Mouse (Mus musculus) embryonic stem cell, embryonic (primary cell): ENCODE data around the gene Camkk2.

Experiments used
- CTCF ChIA-PET, 4 experiments: fragments of 300-600 bp in 2 of 4; fragments of 350-600 bp in 2 of 4; sonication (Branson Sonifier 250); formaldehyde crosslinking; loops; one replicate each; lab custom pipeline; 2022; ENCODE audit warnings: inconsistent platforms in 2 of 4; lab: Charles Lee
- POLR2A ChIA-PET, 4 experiments: fragments of 300-600 bp in 2 of 4; fragments of 350-600 bp in 2 of 4; sonication (Branson Sonifier 250); formaldehyde crosslinking; loops; one replicate each; lab custom pipeline; 2022; ENCODE audit warnings: antibody characterized with exemption in 4 of 4, inconsistent platforms in 1 of 4; lab: Charles Lee

Camkk2 gene

DNA sequence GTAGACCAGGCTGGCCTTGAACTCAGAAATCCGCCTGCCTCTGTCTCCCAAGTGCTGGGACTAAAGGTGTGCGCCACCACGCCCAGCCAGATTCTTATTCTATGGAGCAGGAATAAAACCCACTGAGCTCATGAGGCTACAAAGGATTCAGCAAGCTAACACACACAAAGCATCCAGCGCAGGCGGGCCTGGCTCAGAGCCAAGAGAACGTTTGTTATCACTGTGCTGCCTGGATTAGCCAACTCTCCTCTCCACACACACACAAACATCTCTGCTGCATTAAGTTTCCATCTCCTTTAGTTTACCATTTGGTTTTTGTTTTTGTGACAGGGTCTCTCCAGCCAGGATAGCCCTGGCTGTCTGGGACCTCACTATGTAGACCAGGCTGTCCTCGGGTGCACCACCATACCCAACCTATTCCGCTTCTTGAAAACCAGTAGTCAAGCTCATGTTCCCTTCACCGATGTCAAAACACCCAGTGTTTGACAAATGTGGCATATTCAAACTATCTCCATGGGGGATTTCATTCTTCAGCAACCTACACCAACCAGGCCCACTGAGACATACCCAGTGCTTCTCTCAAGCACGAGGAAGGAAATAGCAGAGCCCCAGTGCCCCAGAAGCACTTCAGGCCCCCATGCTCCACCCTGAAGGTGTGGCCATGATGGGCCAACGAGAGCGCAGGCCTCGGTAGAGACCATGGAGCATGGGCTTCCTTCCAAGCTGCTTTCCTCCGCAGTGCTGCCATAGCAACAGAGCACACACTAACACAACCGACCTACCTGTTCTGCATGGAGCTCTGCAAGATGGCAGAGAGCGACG is 19.6 kb upstream of the Camkk2 start:
- CTCF ChIA-PET, result interaction anchor here in 2 of 4 experiments (0.7 to 4.9 kb wide), 4 partner anchors 13 to 455 kb away, joined by 3 to 31 read pairs (median 10); no protein-coding TSS in a partner anchor
- POLR2A ChIA-PET, result interaction anchor here (0.7 to 17.9 kb wide), 17 partner anchors 8 to 96 kb away, joined by 3 to 296 read pairs (median 4); partner anchors contain the start of gene Anapc5 (in 2 of the 4)

DNA sequence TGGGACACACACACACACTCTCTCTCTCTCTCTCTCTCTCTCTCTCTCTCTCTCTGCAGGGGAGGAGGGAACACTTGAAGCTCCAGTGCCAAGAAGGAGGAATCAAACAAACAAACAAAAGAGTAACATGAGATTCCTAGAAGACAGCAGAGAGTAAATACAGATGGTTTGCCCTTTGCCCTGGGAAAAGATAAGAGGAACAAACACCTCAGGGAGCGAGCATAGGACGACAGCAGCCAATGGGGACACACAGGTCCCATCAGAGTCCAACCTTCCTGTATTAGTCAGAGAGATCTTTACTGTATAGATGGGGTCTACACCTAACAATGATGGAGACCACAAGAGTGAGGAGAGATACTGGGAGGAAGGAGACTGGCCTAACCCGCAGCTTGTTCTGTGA is 18.7 kb upstream of the Camkk2 start:
- CTCF ChIA-PET, result interaction anchor here in 2 of 4 experiments (0.6 to 4.0 kb wide), 6 partner anchors 14 to 454 kb away, joined by 3 to 17 read pairs (median 3); no protein-coding TSS in a partner anchor
- POLR2A ChIA-PET, result interaction anchor here in 2 of 4 experiments (1.5 to 17.9 kb wide), 6 partner anchors 9 to 96 kb away, joined by 3 to 296 read pairs (median 12); partner anchors contain the start of gene Anapc5 (in 2 of the 2)

DNA sequence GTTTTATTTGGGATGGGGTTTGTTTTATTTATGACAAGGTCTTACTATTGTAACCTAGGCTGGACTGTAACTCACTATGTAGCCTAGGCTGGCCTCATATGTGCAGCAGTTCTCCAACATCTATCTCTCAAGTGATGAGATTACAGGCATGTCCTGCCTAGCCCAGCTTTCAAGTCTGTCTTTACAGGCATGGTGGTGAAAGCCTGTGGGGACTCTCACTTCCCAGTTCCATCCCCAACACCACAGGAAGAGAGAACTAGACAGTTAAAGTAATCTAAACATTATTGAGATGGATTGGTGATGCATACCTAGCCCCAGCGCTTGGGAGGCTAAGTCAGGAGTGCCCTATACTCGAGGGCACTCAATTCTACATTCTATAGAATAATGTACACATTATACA is 9.5 kb upstream of the Camkk2 start:
- CTCF ChIA-PET, result no interaction called here
- POLR2A ChIA-PET, result interaction anchor here in 1 of 4 experiments (0.8 to 1.9 kb wide), 2 partner anchors 12 to 32 kb away, joined by 4 to 6 read pairs; partner anchors contain the start of gene Anapc5

DNA sequence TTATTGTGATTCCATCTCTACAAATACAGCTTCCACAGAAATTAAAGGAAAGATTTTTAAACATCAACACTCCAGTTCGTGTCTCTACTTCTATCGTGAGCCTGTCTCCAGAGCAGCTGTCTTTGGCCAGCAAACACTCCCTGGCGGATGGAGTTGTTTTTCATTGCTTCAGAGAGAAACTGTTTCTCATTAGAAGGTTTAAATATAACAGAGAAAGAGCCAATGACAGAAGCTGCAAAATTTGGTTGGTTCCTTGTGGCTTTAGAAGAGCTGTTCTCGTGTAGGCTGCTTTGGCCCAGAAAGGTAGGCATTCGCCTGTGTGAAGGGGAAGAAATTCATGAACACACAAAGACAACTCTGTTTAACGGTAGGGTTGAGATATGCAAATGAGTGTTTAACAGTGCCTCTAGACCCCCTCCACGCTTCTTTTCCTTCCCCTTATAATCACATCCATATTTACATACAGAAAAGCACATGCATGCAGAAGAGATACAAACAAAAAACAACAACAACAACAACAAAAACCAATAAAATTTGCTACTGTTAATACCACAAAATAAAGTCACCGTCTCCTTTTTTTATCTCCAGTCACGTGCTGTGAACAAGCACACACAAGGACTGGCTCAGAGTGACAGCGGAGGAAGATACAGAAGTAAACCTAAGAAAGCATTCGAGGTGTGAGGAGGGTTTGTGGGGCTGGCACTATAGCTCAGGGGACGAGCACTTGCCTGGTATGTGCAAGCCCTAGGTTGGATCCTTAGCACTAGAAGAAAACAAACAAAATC is 7.0 kb upstream of the Camkk2 start:
- CTCF ChIA-PET, result no interaction called here
- POLR2A ChIA-PET, result interaction anchor here (0.5 to 1.8 kb wide), 10 partner anchors 8 to 301 kb away, joined by 3 to 6 read pairs (median 3); no protein-coding TSS in a partner anchor

DNA sequence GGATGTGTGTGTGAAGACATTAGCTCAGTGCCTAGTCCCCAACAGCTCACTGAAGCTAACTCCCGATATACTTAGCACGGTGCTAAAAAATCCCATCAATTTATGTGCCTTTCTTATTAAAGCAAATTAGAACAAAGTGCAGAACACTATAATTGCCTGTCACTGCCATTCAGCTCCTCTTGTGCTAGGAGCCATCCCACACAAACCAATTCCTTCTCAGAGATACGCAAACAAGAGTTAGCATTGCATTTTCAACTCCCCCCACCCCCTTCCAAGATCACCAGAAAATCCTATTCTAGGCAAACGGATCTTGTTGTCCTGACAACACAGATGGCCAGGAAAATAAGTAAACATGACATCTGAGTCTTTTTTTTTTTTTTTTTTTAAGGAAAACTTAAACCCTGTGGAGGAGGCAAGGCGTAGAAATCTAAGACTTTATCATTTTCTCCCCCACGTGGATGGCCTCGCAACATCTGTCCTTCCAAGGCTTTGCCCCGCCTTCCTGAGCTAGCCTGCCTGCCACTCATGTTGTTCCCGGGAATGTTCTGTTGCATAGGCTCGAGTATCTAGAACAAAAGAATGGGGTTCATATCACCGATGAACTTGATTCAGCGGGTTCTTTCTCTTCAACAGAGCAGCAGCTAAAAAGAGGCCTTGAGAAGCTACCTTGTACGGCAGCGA is 4.7 kb upstream of the Camkk2 start:
- ChIA-PET CTCF (interaction anchor here in 3 of 4 experiments (0.7 to 1.6 kb wide), 5 partner anchors 20 to 51 kb away, joined by 3 to 9 read pairs (median 5); no protein-coding TSS in a partner anchor), POLR2A (interaction anchor here (0.6 to 2.0 kb wide), 29 partner anchors 8 to 363 kb away, joined by 3 to 10 read pairs (median 4); partner anchors contain the start of gene Orai1 (in 1 of the 4))

DNA sequence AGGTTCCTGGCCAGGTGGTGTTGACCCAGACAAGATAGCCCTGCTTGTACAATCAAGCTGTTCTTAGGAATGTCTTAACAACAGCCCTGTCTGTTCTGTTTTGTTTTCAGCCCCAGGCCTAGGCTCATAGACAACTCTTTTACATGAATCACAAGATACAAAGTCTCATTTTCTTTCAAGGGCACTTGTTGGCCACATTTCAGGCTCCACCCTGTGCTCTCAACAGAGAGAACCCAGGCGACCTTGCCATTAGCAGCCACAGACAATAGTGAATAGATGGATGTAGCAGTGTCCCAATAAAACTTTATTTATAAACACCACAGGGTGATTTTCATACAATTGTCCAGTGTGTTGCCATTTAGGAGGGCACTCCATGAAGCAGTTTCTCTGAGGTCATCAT is 2.9 kb upstream of the Camkk2 start:
- POLR2A ChIA-PET, result interaction anchor here in 2 of 4 experiments (0.6 to 2.0 kb wide), 8 partner anchors 9 to 75 kb away, joined by 3 to 10 read pairs (median 4); partner anchors contain the start of gene P2rx4 (in 1 of the 2)
- CTCF ChIA-PET, result no interaction called here

DNA sequence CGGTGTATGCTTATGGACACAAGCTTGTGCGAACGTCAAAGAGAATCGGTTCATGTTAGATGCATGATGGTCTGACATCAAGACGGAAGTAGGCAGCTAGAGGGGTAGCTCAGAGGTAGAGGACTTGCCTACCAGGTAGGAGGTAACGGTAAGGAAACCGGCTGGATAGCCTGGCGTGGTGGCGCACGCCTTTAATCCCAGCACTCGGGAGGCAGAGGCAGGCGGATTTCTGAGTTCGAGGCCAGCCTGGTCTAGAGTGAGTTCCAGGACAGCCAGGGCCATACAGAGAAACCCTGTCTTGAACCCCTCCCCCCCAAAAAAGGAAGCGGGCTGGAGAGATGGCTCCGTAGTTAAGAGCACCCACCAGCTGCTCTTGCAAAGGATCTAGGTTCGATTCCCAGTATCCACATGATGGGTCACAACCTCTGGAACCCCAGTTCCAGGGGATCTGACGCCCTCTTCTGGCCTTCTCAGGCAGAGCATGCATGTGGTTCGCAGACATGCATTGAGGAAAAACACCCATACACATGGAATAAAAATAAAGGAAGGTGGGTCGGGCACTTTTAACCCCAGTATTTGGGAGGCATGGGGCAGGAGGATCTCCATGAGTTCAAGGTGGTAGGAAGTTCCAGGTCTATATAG is 1.7 kb upstream of the Camkk2 start:
- CTCF ChIA-PET, result interaction anchor here (0.5 to 1.1 kb wide), 11 partner anchors 15 to 367 kb away, joined by 3 to 4 read pairs (median 3); no protein-coding TSS in a partner anchor
- POLR2A ChIA-PET, result interaction anchor here in 3 of 4 experiments (0.5 to 1.7 kb wide), 11 partner anchors 9 to 257 kb away, joined by 3 to 9 read pairs (median 3); no protein-coding TSS in a partner anchor

DNA sequence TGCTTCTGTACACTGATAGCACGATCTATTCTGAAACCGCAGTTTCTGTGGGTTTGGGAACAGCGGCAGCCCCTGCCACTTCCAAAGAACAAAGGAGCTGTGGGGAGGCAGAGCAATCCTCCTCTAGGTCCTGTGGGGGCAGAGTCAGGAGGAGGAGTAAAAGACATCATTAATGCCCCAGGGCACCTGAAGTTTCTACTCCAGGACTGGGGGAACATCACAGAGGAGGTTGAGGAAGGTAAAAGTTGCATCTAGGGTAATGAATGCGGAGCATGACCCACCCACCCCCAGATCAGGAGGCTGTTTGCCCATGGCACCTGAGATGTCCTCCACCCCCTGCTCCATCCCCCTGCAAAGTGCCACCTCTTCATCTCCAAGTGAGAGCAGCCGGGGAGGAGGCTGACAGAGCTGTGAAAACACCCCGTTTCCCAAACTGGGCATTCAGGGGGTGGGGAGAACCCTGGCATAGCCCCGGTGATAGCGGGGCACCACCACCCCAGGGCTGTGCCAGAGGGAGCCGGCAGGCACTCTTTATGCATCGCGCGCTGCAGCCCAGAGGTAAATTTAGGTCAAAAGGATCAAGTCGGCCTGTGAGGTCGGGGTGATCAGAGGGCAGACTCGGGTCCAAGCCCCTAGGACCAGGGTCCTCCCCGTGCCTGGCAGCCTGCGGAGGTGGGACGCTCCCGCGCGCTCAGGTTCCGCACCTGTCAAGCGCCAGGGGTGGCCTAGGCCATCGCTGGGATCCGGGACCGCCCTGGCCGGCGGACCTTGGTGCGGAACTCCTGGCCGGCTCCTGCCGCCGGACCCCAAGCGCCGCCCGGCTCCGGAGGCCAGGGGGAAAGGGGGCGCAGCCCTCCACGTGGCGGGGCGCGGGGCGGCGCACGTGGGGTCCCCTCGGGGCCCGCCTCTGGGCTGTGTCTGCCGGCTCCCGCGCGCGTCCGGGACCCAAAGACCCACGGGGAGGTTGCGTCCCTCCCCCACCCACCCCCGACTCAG is 680 bp downstream of the Camkk2 start:
- ChIA-PET POLR2A (interaction anchor here in 3 of 4 experiments (0.6 to 1.9 kb wide), 7 partner anchors 8 to 842 kb away, joined by 3 to 6 read pairs (median 4); partner anchors contain the start of gene Anapc5 (in 1 of the 3)), CTCF (interaction anchor here in 1 of 4 experiments (1.0 kb wide), 1 partner anchor 14 kb away, joined by 4 read pairs; no protein-coding TSS in a partner anchor)

DNA sequence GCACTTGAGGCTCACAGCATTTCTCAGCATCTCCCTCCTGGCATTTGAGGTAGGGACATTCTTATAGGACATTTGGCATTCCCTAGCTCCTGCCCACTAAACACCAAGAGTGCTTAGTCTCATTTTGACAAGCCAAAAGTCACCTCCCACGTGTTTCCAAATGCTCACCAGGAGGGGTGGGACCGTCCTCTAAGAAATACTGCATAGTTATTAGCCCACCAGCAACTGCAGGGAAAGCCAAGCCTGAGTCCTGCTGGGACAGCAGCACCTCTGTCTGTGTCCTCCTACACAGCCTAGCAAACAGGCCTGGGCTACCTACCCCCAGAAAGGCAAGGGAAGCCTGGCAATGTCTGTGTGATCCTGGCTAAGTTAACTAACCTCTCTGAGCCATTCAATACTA is 1.9 kb downstream of the Camkk2 start:
- ChIA-PET CTCF (no interaction called here), POLR2A (interaction anchor here in 3 of 4 experiments (0.7 to 1.9 kb wide), 4 partner anchors 8 to 99 kb away, joined by 3 to 6 read pairs (median 4); partner anchors contain the start of gene Anapc5 (in 1 of the 3))

DNA sequence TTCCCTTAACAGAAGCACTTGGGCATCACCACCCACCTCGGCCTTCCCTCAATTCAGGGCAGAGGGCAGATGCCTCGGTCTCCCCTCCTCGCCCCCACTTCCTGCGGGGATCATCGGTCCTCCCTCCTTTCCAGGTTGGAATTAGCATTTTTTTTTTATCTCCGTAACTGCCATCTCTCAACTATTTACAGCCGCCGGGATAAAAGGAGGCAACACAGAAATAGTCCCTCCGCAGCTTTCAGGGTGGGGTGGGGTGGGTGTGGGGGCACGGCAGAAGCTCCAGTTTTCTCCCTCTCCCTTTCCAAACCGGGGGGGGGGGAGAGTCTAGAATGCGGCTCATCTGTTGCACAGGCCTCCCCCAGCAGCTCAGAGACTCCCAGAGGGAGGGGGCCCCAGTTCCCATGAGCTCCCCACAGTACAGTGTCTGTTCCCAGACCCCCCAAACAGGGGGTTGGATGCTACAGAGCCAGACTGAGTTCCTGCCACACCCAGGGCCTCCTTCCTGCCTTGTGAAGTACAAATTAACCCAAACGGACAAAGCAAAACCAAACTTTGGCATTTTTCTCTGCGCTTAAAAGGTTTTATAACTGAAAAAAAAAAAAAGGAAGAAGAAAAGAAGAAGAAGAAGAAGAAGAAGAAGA is 3.4 kb downstream of the Camkk2 start:
- POLR2A ChIA-PET, result interaction anchor here in 1 of 4 experiments (0.6 to 1.0 kb wide), 6 partner anchors 9 to 628 kb away, joined by 3 to 6 read pairs (median 4); no protein-coding TSS in a partner anchor
- CTCF ChIA-PET, result interaction anchor here in 2 of 4 experiments (0.5 to 0.6 kb wide), 3 partner anchors 12 to 231 kb away, joined by 3 to 6 read pairs (median 4); no protein-coding TSS in a partner anchor

DNA sequence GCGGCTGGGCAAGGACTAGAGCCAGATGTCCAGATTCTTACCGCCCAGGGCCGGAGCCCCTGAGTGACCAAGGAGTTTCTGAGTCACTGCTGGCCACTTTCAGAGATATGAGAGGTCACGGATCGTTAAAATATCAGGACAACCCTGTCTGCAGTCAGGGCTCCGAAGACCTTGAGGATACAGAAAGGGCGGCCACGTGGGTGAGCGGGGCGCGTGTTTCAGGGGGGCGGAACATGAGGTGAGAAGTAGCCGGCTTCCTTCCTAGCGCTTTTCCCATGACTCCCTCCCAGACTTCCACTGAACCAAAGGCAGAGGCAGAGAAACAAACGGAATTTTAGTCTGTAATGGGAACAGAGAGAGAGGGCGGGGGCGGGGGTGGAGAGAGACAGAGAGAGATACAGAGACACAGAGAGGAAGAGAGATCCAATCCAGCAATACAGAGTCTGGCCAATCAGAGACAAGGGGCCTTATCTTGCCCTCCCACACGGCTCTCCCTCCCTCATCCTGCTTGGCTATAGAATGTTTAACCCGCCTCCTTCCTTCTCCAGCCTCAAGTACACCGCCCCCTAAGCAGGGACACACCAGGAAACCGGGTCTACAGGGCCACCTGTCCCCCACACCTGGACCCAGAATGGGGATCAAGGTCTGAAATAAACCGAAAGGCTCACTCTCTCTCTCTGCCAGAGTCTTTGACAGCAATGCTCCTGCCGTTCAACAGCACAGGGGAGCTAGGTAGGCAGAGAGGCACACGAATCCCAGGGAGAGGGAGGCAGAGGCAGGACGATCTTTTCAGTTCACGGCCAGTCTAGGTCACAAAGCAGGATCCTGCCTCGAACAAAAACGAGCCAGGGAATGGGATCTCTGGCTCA is 4.2 kb downstream of the Camkk2 start:
- CTCF ChIA-PET, result interaction anchor here in 2 of 4 experiments (0.5 to 0.6 kb wide), 4 partner anchors 11 to 231 kb away, joined by 3 to 6 read pairs (median 4); no protein-coding TSS in a partner anchor
- POLR2A ChIA-PET, result interaction anchor here in 1 of 4 experiments (0.6 to 1.0 kb wide), 6 partner anchors 10 to 627 kb away, joined by 3 to 6 read pairs (median 4); no protein-coding TSS in a partner anchor

DNA sequence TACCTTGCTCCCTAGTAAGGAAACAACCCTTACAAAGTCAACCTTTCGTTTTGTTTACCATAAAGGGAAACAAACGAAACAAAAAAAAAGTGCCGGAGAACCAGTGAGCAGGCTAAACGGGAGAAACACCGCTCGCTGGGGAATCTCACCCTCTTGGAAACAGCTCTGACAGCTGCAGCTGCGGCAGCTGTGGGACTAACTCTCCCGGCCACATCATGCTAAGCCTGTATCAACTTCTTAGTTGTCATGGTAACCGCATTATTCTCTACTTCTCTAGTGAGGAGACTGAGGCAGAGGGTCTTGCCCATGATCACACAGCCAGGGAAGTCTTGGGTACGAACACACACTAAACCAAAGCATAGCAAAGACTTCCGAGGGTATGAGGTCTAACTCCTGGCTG is 5.5 kb downstream of the Camkk2 start:
- POLR2A ChIA-PET, result interaction anchor here in 3 of 4 experiments (0.6 to 1.2 kb wide), 4 partner anchors 9 to 976 kb away, joined by 3 to 4 read pairs (median 3); partner anchors contain the start of genes Kntc1 (in 1 of the 3) and Rsrc2 (in 1 of the 3)
- CTCF ChIA-PET, result interaction anchor here in 1 of 4 experiments (0.6 kb wide), 1 partner anchor 291 kb away, joined by 5 read pairs; no protein-coding TSS in a partner anchor

DNA sequence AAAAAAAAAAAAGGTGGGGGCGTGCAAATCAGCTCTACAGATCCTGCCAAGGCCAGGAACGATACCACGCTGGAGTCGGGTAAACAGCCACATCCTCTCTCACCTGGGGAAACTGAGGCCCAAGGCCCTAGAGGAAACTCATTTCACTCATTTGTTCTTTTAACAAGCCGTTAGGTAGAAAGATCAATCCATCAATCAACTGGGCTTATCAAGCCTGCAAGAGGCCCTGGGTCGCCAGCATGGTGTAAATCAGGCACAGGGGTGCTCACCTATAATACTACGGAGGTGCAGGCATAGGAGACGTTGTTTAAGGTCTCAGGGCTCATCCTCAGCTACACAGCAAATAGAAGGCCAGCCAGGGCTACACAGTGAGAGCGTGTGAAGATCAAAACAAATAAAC is 7.8 kb downstream of the Camkk2 start:
- CTCF ChIA-PET, result interaction anchor here in 3 of 4 experiments (0.6 to 1.7 kb wide), 8 partner anchors 7 to 356 kb away, joined by 3 to 8 read pairs (median 4); no protein-coding TSS in a partner anchor
- POLR2A ChIA-PET, result interaction anchor here (0.6 to 3.9 kb wide), 19 partner anchors 9 to 1662 kb away, joined by 3 to 16 read pairs (median 4); partner anchors contain the start of genes P2rx4 (in 1 of the 4) and Rnf34 (in 1 of the 4)
